Mouse (Mus musculus): ENCODE results near the gene Iqcm. TPM values are rescaled to one million over a fixed set of nuclear protein-coding genes. Genes with fewer than 3 reads are reported as not detected.

Iqcm gene
- polyA plus RNA-seq, 1 experiment: not detected

DNA sequence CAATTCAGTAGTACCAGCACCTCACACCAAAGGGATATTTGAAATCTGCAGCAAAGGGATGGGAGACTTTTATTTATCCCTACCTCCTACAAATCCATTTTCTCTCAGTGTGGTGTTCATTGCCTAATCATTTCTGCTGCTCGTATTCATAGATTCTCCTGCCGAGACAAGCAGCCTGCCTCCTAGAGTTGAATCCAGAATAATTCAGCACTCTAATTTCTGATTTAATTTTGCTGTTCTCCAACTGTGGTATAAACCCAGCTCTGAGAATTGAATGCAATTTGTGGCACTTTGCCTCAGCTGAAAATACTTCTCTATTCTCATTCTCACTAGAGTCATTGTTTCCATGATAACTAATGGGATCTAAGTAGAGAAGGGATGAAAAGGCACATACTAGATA is 386.8 kb downstream of the Iqcm start:
- TF ChIP-seq POLR2A (IDR thresholded peaks at IDR 0.05; ENCODE audit: low read depth, low read length) (no peak), CTCF (conservative IDR thresholded peaks at IDR 0.05; ENCODE audit: insufficient read depth, insufficient read length, low read depth, low read length) (no peak)
- H3K4me3 ChIP-seq (ENCODE audit: insufficient read depth, low read depth, low read length): no peak overlapping the region
- no peaks in the 10 kb centered on the region for H3K4me1 ChIP-seq (ENCODE audit: control insufficient read depth, insufficient read depth, low read length)
- DNase-seq: no peak
- 87% methylated on average over 2 of the region's 2 CpGs for WGBS
- no peaks in the 10 kb centered on the region for H3K36me3 ChIP-seq (ENCODE audit: control insufficient read depth, insufficient read depth, low read length)
- no peak overlapping the region for H3K27ac ChIP-seq (ENCODE audit: insufficient read depth, low read depth, low read length)
- H3K27me3 ChIP-seq (replicated peaks; ENCODE audit: control insufficient read depth, insufficient read depth, low read length): no peaks in the 10 kb centered on the region; the same call in 1 of the 2 replicates

GRCm38 (mm10) chr8:75917603-75918344 is 469.3 kb downstream of the Iqcm start:
- 70% methylated on average over 15 of the region's 15 CpGs for WGBS
- H3K4me3 ChIP-seq (ENCODE audit: insufficient read depth, low read depth, low read length): no peak overlapping the region
- no peaks in the 10 kb centered on the region for H3K36me3 ChIP-seq (ENCODE audit: control insufficient read depth, insufficient read depth, low read length)
- H3K4me1 ChIP-seq (ENCODE audit: control insufficient read depth, insufficient read depth, low read length): no peaks in the 10 kb centered on the region
- no peak for TF ChIP-seq POLR2A (IDR thresholded peaks at IDR 0.05; ENCODE audit: low read depth, low read length)
- no peak for TF ChIP-seq CTCF (conservative IDR thresholded peaks at IDR 0.05; ENCODE audit: insufficient read depth, insufficient read length, low read depth, low read length)
- DNase-seq: no peak
- H3K27ac ChIP-seq (ENCODE audit: insufficient read depth, low read depth, low read length): no peak overlapping the region
- no peaks in the 10 kb centered on the region for H3K27me3 ChIP-seq (replicated peaks; ENCODE audit: control insufficient read depth, insufficient read depth, low read length)

GRCm38 (mm10) chr8:75949166-75949565 is 500.7 kb downstream of the Iqcm start:
- no peak for TF ChIP-seq POLR2A (IDR thresholded peaks at IDR 0.05; ENCODE audit: low read depth, low read length)
- TF ChIP-seq CTCF (conservative IDR thresholded peaks at IDR 0.05; ENCODE audit: insufficient read depth, insufficient read length, low read depth, low read length): no peak
- Histone ChIP-seq H3K27me3 (replicated peaks; ENCODE audit: control insufficient read depth, insufficient read depth, low read length) (no peaks in the 10 kb centered on the region), H3K4me3 (ENCODE audit: insufficient read depth, low read depth, low read length) (no peak overlapping the region), H3K27ac (ENCODE audit: insufficient read depth, low read depth, low read length) (no peak overlapping the region), H3K4me1 (ENCODE audit: control insufficient read depth, insufficient read depth, low read length) (no peaks in the 10 kb centered on the region), H3K36me3 (ENCODE audit: control insufficient read depth, insufficient read depth, low read length) (no peaks in the 10 kb centered on the region)
- 70% methylated on average over 1 of the region's 1 CpGs for WGBS
- no peak for DNase-seq

DNA sequence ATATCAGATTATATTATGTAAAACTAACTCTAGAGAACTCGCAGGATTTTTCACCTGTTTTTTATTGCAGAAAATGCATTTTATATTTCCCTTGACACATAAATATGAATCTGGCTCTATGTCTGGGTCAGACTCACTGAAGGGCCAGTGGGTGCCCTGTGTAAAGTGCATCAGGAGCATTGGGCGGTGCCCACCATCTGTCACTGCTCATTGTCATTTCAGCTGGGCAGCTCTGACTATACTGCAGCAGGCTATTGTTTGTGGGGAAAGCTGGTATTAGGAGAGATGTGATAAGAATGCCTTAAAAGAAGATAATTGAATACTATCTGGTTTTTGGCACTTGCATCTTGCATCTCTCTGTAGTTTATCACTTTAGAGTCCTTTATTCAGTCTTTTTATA is 507.5 kb downstream of the Iqcm start:
- 83% methylated on average over 2 of the region's 2 CpGs for WGBS

DNA sequence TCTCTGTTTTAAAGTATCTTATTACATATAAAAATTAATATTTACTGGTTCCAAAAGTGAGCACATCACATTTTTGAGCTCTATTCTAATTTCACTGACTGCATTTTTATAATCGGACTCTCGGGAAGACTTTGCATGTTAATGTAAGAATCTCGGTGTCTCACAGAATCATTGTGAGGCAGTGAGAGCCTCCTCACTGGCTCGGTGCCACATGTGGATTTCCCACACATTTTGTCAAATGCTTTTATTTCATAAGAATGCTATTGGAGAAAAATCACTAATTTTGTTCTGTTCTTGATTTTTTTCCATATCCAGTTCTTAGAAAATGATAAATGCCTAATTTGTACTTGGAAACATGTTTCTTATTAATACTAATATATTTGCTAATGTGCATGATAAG is 570.0 kb downstream of the Iqcm start:
- no peak for TF ChIP-seq POLR2A (IDR thresholded peaks at IDR 0.05; ENCODE audit: low read depth, low read length)
- no peak for TF ChIP-seq CTCF (conservative IDR thresholded peaks at IDR 0.05; ENCODE audit: insufficient read depth, insufficient read length, low read depth, low read length)
- H3K4me3 ChIP-seq (ENCODE audit: insufficient read depth, low read depth, low read length): no peak overlapping the region
- no peaks in the 10 kb centered on the region for H3K36me3 ChIP-seq (ENCODE audit: control insufficient read depth, insufficient read depth, low read length)
- DNase-seq: no peak
- no peak overlapping the region for H3K27ac ChIP-seq (ENCODE audit: insufficient read depth, low read depth, low read length)
- WGBS: 87% methylated on average over 4 of the region's 4 CpGs
- H3K27me3 ChIP-seq (replicated peaks; ENCODE audit: control insufficient read depth, insufficient read depth, low read length): no peaks in the 10 kb centered on the region
- no peaks in the 10 kb centered on the region for H3K4me1 ChIP-seq (ENCODE audit: control insufficient read depth, insufficient read depth, low read length)

More for the DNA sequence above, 507.5 kb downstream of the Iqcm start:
- no peak for TF ChIP-seq POLR2A (IDR thresholded peaks at IDR 0.05; ENCODE audit: low read depth, low read length)
- Histone ChIP-seq H3K4me3 (ENCODE audit: insufficient read depth, low read depth, low read length) (no peak overlapping the region), H3K27me3 (replicated peaks; ENCODE audit: control insufficient read depth, insufficient read depth, low read length) (no peaks in the 10 kb centered on the region), H3K36me3 (ENCODE audit: control insufficient read depth, insufficient read depth, low read length) (no peaks in the 10 kb centered on the region), H3K4me1 (ENCODE audit: control insufficient read depth, insufficient read depth, low read length) (no peaks in the 10 kb centered on the region), H3K27ac (ENCODE audit: insufficient read depth, low read depth, low read length) (no peak overlapping the region)
- DNase-seq: no peak

Other genes with a start within 250 kb of the Iqcm start
- 3.7 and 4.0 TPM in 2 replicates for gene Rasd2, start 234.8 kb upstream of the Iqcm start, polyA plus RNA-seq (2012; rRNA removed)
- 0.87 and 1.2 TPM in 2 replicates for gene Gm10358, start 42.1 kb upstream of the Iqcm start, polyA plus RNA-seq (2012; rRNA removed)